Mouse (Mus musculus): ENCODE measurements around the gene Tmem185b.

Gene Tmem185b

GRCm38 (mm10) chr1:119525689-119526591 is at the start of gene Tmem185b:
TSS of gene Tmem185b (plus strand) at chr1:119526160.
- peak; percentile 97 for DNase-seq

DNA sequence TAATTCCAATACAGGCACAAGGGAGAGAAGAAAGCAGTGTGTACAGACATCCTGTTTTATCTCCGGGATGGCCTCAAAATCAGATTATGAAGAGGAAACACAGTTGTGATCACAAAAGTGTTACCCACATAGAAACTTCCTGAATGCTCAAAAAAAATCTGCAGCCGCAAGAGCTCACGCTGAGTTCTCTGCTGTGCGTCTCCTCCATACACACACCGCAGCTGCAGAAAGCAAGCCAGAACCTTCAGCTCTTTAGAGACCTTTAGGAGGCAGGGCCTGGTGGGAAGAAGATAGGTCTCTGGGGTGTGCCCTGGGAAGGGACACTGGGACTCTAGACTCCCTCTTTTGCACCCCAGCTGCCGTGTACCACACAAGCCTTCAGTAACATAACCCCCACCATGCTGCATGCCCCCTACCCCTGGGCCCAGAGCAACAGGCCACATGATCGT is 49.0 kb upstream of the Tmem185b start:
- DNase-seq: no peak

DNA sequence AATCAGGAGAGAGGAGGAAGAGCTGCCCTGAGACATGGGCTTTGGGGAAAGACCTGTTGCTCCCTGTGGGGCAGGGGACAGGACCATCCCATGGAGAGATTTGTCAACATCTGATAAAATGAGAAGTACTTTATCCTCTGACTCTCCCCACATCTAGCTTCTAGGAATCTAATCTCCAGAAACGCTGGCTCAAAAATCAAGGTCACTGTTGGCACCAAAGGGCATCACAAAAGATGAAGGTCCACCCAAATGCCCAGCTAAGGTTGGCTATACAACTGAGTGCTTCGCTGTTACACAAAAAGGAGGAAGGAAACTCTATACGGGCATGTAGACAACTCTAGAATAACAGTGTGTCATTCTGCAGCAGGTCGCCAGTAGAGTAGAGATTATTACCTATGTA is 46.3 kb upstream of the Tmem185b start:
- no peak for DNase-seq

DNA sequence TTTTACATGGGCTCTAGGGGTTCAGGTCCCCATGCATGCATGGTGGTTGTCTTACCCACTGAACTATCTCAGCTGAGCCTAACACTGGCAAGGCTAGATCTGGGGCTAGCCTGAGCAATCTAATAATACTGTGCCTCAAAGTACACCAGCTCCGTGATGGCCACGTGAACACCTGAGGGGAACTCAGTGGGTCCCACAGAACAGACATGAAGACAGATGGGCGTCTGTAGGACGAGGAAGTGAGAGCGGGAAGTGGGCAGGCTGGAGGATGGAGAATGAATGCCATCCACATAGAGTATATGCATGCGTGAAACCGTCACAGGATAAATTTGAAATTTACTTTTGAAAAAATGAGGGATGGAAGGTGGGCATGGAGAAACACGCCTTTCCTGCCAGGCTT is 45.3 kb upstream of the Tmem185b start:
- no peak for DNase-seq

- DNase-seq: no peak
Measured at GRCm38 (mm10) chr1:119481205-119481932, 44.6 kb upstream of the Tmem185b start.

DNA sequence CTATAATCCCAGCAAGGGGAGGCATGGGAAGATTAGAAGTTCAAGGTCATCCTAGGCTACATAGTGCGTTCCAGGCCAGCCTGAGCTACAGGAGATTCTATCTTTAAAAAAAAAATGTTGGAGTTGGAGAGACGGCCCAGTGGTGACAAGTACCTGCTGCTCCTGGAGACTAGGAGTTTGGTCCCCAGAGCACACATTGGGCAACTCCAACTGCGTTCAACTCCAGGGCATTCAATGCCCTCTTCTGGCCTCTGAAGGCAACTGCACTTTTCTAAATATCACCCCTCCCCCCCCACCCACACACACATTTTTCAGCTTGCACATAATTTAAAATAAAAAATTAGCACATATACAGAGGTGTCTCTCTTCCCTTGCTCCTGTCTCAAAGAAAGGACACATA is 43.1 kb upstream of the Tmem185b start:
- DNase-seq: no peak

GRCm38 (mm10) chr1:119484457-119484856 is 41.5 kb upstream of the Tmem185b start:
- peak; percentile 65 for DNase-seq

GRCm38 (mm10) chr1:119485825-119486224 is 40.1 kb upstream of the Tmem185b start:
- DNase-seq: no peak

- DNase-seq: no peak
Measured at GRCm38 (mm10) chr1:119487917-119488590, 37.9 kb upstream of the Tmem185b start.

DNA sequence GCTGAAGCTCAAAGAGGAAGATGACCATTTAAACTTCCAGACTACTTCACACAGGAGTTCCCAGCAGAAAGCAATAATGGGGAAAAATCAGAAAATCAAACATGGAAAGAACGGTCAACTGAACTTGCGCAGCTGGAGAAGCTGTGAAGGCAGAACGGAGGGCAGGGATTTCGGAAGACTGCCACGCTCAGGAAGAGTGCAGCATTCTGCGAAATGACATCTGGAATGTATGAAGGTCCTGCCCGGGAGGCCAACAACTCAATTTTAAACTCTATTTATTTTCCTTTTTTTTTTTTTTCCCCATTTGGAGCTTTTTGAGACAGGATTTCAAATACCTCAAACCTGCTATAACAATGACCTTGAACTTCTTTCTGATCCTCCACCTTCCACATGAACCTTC is 35.2 kb upstream of the Tmem185b start:
- DNase-seq: no peak

DNA sequence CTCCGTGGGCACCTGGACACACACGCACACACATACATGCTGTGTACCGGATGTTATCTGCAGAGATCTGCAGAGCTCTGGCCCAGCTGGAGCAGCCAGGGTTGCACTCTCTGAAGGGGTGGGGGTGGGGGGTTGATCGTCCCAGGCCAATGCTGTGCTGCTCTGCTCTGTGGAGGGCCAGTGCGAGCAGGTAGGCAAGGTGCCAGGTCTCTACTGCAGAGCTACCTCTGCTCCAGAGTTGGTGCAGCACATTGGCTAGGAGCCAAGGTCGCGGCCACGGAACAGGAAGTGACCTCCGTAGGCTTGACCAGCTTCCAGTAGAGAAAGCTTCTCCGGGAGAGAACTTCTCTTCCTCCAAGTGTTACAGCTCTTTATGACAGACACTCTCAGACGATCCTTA is 33.9 kb upstream of the Tmem185b start:
- peak; percentile 95 for DNase-seq

DNA sequence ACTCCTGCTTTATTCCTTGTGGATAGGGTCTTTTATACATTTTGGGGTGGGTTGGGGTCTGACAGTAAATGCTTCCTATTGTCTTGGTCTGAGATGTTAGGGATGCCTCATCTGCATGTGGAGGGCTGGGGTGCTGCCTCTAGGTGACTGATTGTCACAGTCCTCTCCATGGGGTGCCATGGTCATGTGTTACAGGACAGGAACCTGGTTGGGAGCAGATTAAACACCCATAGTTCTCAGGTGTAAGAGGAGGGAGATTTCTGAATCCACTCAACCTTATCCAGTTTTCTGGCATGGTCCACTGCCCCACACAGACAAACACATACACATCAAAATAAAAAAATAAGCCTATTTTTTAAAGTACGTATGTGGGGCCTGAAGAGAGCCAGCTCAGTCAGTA is 33.5 kb upstream of the Tmem185b start:
- DNase-seq: no peak

- peak; percentile 77 for DNase-seq
Measured at GRCm38 (mm10) chr1:119494024-119494711, 31.8 kb upstream of the Tmem185b start.

GRCm38 (mm10) chr1:119494712-119495395 is 31.1 kb upstream of the Tmem185b start:
- no peak for DNase-seq

- peak; percentile 68 for DNase-seq
Measured at GRCm38 (mm10) chr1:119495396-119495775, 30.6 kb upstream of the Tmem185b start.

DNA sequence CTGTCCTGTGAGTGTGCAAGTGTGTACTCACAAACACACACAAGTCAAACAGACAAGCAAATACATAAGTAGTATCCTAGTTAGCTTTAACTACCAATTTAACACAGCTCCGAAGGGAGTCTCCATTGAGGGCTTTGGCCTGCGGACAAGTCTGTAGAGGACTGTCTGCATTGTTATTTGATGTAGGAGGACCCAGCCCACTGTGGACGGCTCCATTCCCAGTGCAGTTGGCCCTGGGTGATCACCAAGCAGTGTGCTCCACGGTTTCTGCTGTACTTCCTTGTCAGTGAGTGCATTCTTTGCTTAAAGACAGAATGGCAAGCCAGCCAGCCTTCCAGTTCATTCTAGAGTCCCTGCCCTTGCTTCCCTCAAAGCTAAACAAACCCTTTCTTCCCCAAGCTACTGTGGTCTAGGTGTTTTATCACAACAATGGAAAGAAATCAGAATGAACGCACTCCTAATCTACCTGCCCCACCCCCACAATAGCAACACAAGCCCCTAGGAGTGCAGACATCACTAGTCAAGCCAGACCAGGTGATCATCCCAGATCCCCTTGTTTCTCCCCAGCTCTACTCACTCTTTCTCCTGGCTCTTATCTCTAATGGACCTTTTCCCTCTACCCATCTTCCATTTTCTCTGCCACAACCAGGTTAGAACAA is 28.5 kb upstream of the Tmem185b start:
- no peak for DNase-seq

DNA sequence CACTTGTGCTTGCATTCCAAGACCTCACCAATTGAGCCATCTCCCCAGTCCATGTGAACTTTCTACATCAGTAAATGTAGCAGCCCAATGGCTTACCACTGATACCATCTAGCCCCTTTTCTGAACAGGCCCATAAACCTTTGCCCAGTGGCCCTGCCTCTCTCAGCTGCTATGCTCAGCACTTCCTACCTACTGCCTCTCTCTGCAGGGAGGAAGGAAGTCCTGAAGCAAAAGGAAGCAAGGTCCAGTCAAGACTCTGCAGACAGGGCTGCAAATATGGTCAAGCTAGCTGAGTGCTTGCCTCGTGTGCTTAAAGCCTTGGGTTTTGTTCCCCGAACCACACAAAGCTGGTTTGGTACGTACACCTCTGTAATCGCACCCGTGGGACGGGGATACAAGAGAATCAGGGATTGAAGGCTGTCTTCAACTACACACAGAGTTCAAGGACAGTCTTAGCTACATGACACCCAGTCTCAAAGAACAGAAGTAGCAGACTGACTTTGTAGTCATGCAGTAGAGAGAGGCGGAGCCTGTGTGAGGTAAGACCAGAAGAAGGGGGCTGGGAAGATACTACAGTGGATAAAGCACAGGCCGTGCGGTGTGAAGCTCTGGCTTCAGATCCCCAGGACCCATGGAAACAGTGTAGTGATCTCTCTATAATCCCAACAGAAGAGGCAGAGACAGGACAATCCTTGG is 27.3 kb upstream of the Tmem185b start:
- DNase-seq: no peak

DNA sequence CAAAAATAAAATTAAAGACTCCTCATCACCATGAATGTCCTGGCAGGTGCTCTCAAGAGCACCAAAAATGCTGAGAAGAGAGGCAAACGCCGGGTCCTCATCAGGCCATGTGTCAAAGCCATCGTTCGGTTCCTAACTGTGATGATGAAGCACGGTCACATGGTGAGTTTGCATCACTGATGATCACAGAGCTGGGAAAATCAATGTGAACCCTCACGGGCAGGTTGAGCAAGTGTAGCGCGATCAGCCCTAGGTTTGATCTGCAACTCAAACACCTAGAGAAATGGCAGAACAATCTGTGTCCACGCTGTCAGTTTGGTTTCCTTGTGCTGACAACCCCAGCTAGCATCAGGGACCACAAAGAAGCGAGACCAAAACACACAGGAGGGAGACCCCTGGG is 26.5 kb upstream of the Tmem185b start:
- no peak for DNase-seq

GRCm38 (mm10) chr1:119501881-119502280 is 24.1 kb upstream of the Tmem185b start:
- no peak for DNase-seq

GRCm38 (mm10) chr1:119502729-119503128 is 23.2 kb upstream of the Tmem185b start:
- DNase-seq: no peak

GRCm38 (mm10) chr1:119503181-119503580 is 22.8 kb upstream of the Tmem185b start:
- no peak for DNase-seq

All from kidney, postnatal 10 days (tissue).